Mouse (Mus musculus) heart, postnatal 0 days (tissue): Measurements from ENCODE around the gene Pi4ka. TPM values are rescaled to one million over a fixed set of nuclear protein-coding genes. Genes with fewer than 3 reads are reported as not detected.
"Not testable (repeated sequence)": the region's sequence is repeated elsewhere in the genome, so short reads cannot be mapped to it uniquely, and the experiment has no call there.

Experiments used
- ATAC-seq: fragments of 200-750 bp; cut with Nextera tagmentation; 2 replicates; pipeline ENCODE4 v1.8.0; 2017; ENCODE audit warnings: low read depth, moderate number of reproducible peaks, moderate library complexity; ENCODE audit not compliant: insufficient read depth
- DNase-seq: peaks from one replicate; pipeline ENCODE4 v3.0.0-alpha.2; 2016; ENCODE audit warnings: low spot score
- H3K27ac ChIP-seq: fragments of 300-500 bp; sonication (generic); 2 replicates; pipeline ENCODE4 v1.5.1; 2014; ENCODE audit warnings: low read depth, mild to moderate bottlenecking
- H3K27me3 ChIP-seq: fragments of 300-500 bp; sonication (generic); 2 replicates; pipeline ENCODE4 v1.6.1; 2014; ENCODE audit warnings: low read length, mixed read lengths; ENCODE audit not compliant: control insufficient read depth, insufficient read depth
- H3K36me3 ChIP-seq: fragments of 300-500 bp; sonication (generic); replicated peaks from 2 replicates; pipeline ENCODE4 v1.6.1; 2014; ENCODE audit warnings: low read length, mixed read lengths; ENCODE audit not compliant: control insufficient read depth, insufficient read depth
- H3K4me1 ChIP-seq: fragments of 300-500 bp; sonication (generic); 2 replicates; pipeline ENCODE4 v1.6.1; 2014; ENCODE audit warnings: antibody characterized with exemption; ENCODE audit not compliant: control insufficient read depth, insufficient read depth
- H3K4me2 ChIP-seq: fragments of 300-500 bp; sonication (generic); 2 replicates; pipeline ENCODE4 v1.6.1; 2014; ENCODE audit warnings: low read depth, mild to moderate bottlenecking, low read length, moderate library complexity
- H3K4me3 ChIP-seq: fragments of 300-500 bp; sonication (generic); 2 replicates; pipeline ENCODE4 v1.5.1; 2014; ENCODE audit warnings: low read depth, low read length
- H3K9ac ChIP-seq: fragments of 300-500 bp; sonication (generic); replicated peaks from 2 replicates; pipeline ENCODE4 v1.6.1; 2014; ENCODE audit warnings: low read depth, low read length, mixed read lengths
- H3K9me3 ChIP-seq: fragments of 300-500 bp; sonication (generic); replicated peaks from 2 replicates; pipeline ENCODE4 v1.6.1; 2016; ENCODE audit warnings: low read length; ENCODE audit not compliant: control insufficient read depth
- CTCF ChIP-seq: IDR thresholded peaks from 2 replicates; pipeline ENCODE4 v1.5.1; 2016; ENCODE audit warnings: antibody characterized with exemption, control low read depth, low read depth
- EP300 ChIP-seq: IDR thresholded peaks from 2 replicates; pipeline ENCODE4 v1.6.1; 2016; ENCODE audit warnings: antibody characterized with exemption, low read depth
- WGBS: fragments of 180-500 bp; shearing (Covaris S2); extraction: QIAGEN DNeasy Blood & Tissue Kit; methylation state at CpG from one replicate; pipeline ENCODE4 v1.1.7; 2014; 5-methylcytosine and 5-hydroxymethylcytosine counted together
- polyA plus RNA-seq: library from polyadenylated mRNA; unstranded; fragments of >200 nt; fragmentation: Nextera tagmentation; extraction: Ambion mirVana; gene quantifications from 2 replicates; pipeline ENCODE4 v1.2.1, GENCODE M21; 2015
- total RNA-seq: library from RNA; depleted of rRNA; stranded (reverse); fragments of >200 nt; gene quantifications from 2 replicates; pipeline ENCODE4 v1.2.3, GENCODE M21; 2014; ENCODE audit warnings: low replicate concordance; rRNA removed

Gene Pi4ka
- total and polyA plus RNA-seq, 2 experiments from 2014 or later, result 18.5 to 60.0 TPM

- Histone ChIP-seq H3K27me3 (no peaks in the 10 kb centered on the region), H3K36me3 (no peaks in the 10 kb centered on the region), H3K27ac (peak overlapping the region; percentile 98), H3K4me2 (peak overlapping the region; percentile 87), H3K9me3 (no peaks in the 10 kb centered on the region), H3K9ac (peak overlapping the region; percentile 97; the same call in 1 of the 2 replicates), H3K4me3 (peak overlapping the region; percentile 94), H3K4me1 (peaks cover 54% of the 10 kb centered on the region)
- DNase-seq (peak; percentile 60), ATAC-seq (no peak)
- WGBS, result 13% methylated on average over 9 of the region's 9 CpGs
- TF ChIP-seq CTCF (no peak), EP300 (no peak)
These were observed 171.0 kb downstream of the Pi4ka start for GRCm38 (mm10) chr16:17234916-17235665.

- TF ChIP-seq CTCF, result no peak
- TF ChIP-seq EP300, result no peak
- H3K27ac ChIP-seq, result peak overlapping the region; percentile 98
- peak overlapping the region; percentile 97 for H3K9ac ChIP-seq
- DNase-seq, result peak; percentile 42
- ATAC-seq, result no peak
- H3K9me3 ChIP-seq, result 0 out of 2 replicates have a peak, but pooled peaks cover 4% of the 10 kb centered on the region
- WGBS, result under 1% methylated on average over 12 of the region's 12 CpGs
- peaks cover 48% of the 10 kb centered on the region for H3K4me1 ChIP-seq
- H3K4me3 ChIP-seq, result peak overlapping the region; percentile 94
- no peaks in the 10 kb centered on the region for H3K36me3 ChIP-seq
- peak overlapping the region; percentile 87 for H3K4me2 ChIP-seq
- no peaks in the 10 kb centered on the region for H3K27me3 ChIP-seq
These were observed 171.6 kb downstream of the Pi4ka start for GRCm38 (mm10) chr16:17234499-17234895.

- Histone ChIP-seq H3K4me3 (peak overlapping the region; percentile 94), H3K9me3 (0 out of 2 replicates have a peak, but pooled peaks cover 5% of the 10 kb centered on the region), H3K27ac (peak overlapping the region; percentile 98), H3K9ac (peak overlapping the region; percentile 97), H3K4me2 (peak overlapping the region; percentile 87), H3K27me3 (no peaks in the 10 kb centered on the region), H3K4me1 (peaks cover 43% of the 10 kb centered on the region), H3K36me3 (no peaks in the 10 kb centered on the region)
- ATAC-seq, result peak; percentile 40
- under 1% methylated on average over 59 of the region's 62 CpGs for whole genome bisulfite sequencing
- TF ChIP-seq CTCF, result no peak
- DNase-seq, result peak; percentile 65
These were observed 172.2 kb downstream of the Pi4ka start for GRCm38 (mm10) chr16:17233702-17234498.

- 3% methylated on average over 55 of the region's 59 CpGs for WGBS
- Histone ChIP-seq H3K4me1 (peaks cover 35% of the 10 kb centered on the region), H3K36me3 (no peaks in the 10 kb centered on the region), H3K27ac (peak within 1 kb of the TSS; percentile 98), H3K9ac (peak within 1 kb of the TSS; percentile 97), H3K9me3 (0 out of 2 replicates have a peak, but pooled peaks cover 5% of the 10 kb centered on the region), H3K4me3 (peak within 1 kb of the TSS; percentile 94), H3K27me3 (no peaks in the 10 kb centered on the region), H3K4me2 (peak within 1 kb of the TSS; percentile 87)
- DNase-seq, result peak; percentile 96
- TF ChIP-seq CTCF (no peak), EP300 (no peak)
- ATAC-seq, result peak; percentile 97
These were observed 173.1 kb downstream of the Pi4ka start, which contains the start of gene Hic2 for GRCm38 (mm10) chr16:17232794-17233701. TSS of gene Hic2 (plus strand) at chr16:17233572.

GRCm38 (mm10) chr16:17231523-17231922 is 174.6 kb downstream of the Pi4ka start:
- not testable (repeated sequence) for DNase-seq, H3K27ac ChIP-seq, H3K4me2 ChIP-seq, H3K9me3 ChIP-seq, H3K4me3 ChIP-seq, ATAC-seq, H3K36me3 ChIP-seq, H3K27me3 ChIP-seq, H3K9ac ChIP-seq
- peaks cover 22% of the 10 kb centered on the region for H3K4me1 ChIP-seq
- 92% methylated on average over 2 of the region's 2 CpGs for WGBS

Other genes starting within 250 kb of the Pi4ka start
- gene Ube2l3, start 203.7 kb downstream of the Pi4ka start, total RNA-seq, result 62.5 and 79.2 TPM in 2 replicates
- gene Ube2l3, start 203.7 kb downstream of the Pi4ka start, polyA plus RNA-seq, result 254 and 255 TPM in 2 replicates
- 0.15 and 0.61 TPM in 2 replicates for gene Rimbp3, start 197.7 kb downstream of the Pi4ka start, total RNA-seq
- gene Rimbp3, start 197.7 kb downstream of the Pi4ka start, polyA plus RNA-seq, result 0.11 and 0.14 TPM in 2 replicates
- gene Hic2, start 172.7 kb downstream of the Pi4ka start, total RNA-seq, result 8.0 and 14.7 TPM in 2 replicates
- 2.9 and 3.0 TPM in 2 replicates for gene Hic2, start 172.7 kb downstream of the Pi4ka start, polyA plus RNA-seq
- 10.8 and 12.7 TPM in 2 replicates for gene Tmem191c, start 130.2 kb downstream of the Pi4ka start, total RNA-seq
- 8.0 and 9.1 TPM in 2 replicates for gene Tmem191c, start 130.2 kb downstream of the Pi4ka start, polyA plus RNA-seq
- 2.7 TPM in 1 of 2 replicates, not detected in the other for gene Serpind1, start 74.9 kb downstream of the Pi4ka start, total RNA-seq
- 0.34 and 0.49 TPM in 2 replicates for gene Serpind1, start 74.9 kb downstream of the Pi4ka start, polyA plus RNA-seq
- gene Snap29, start 328 bp downstream of the Pi4ka start, total RNA-seq, result 20.3 and 22.3 TPM in 2 replicates
- 8.3 and 8.5 TPM in 2 replicates for gene Snap29, start 328 bp downstream of the Pi4ka start, polyA plus RNA-seq
- 26.0 and 45.2 TPM in 2 replicates for gene Crkl, start 45.7 kb upstream of the Pi4ka start, total RNA-seq
- 25.3 and 29.6 TPM in 2 replicates for gene Crkl, start 45.7 kb upstream of the Pi4ka start, polyA plus RNA-seq
- gene Aifm3, start 83.3 kb upstream of the Pi4ka start, total RNA-seq, result 0.08 and 0.15 TPM in 2 replicates
- gene Aifm3, start 83.3 kb upstream of the Pi4ka start, polyA plus RNA-seq, result 0.41 and 0.48 TPM in 2 replicates
- 119 and 122 TPM in 2 replicates for gene Lztr1, start 102.4 kb upstream of the Pi4ka start, total RNA-seq
- 27.2 and 27.4 TPM in 2 replicates for gene Lztr1, start 102.4 kb upstream of the Pi4ka start, polyA plus RNA-seq
- gene Thap7, start 124.8 kb upstream of the Pi4ka start, total RNA-seq, result 40.9 and 49.2 TPM in 2 replicates
- gene Thap7, start 124.8 kb upstream of the Pi4ka start, polyA plus RNA-seq, result 28.8 and 31.9 TPM in 2 replicates
- gene Lrrc74b, start 154.9 kb upstream of the Pi4ka start, total RNA-seq, result not detected in 2 replicates
- gene Lrrc74b, start 154.9 kb upstream of the Pi4ka start, polyA plus RNA-seq, result 0.10 and 0.44 TPM in 2 replicates
- gene P2rx6, start 155.6 kb upstream of the Pi4ka start, total RNA-seq, result 0.31 TPM in 1 of 2 replicates, not detected in the other
- 0.47 and 0.70 TPM in 2 replicates for gene P2rx6, start 155.6 kb upstream of the Pi4ka start, polyA plus RNA-seq
- gene Slc7a4, start 176.9 kb upstream of the Pi4ka start, total RNA-seq, result 28.2 and 33.4 TPM in 2 replicates
- 5.7 and 7.4 TPM in 2 replicates for gene Slc7a4, start 176.9 kb upstream of the Pi4ka start, polyA plus RNA-seq
- 18.2 and 41.1 TPM in 2 replicates for gene Smpd4, start 213.0 kb upstream of the Pi4ka start, total RNA-seq
- 10.1 and 10.3 TPM in 2 replicates for gene Smpd4, start 213.0 kb upstream of the Pi4ka start, polyA plus RNA-seq
- 3.6 TPM in 1 of 2 replicates, not detected in the other for gene Ccdc74a, start 240.2 kb upstream of the Pi4ka start, total RNA-seq
- 1.5 and 2.5 TPM in 2 replicates for gene Ccdc74a, start 240.2 kb upstream of the Pi4ka start, polyA plus RNA-seq